Mouse (Mus musculus) small intestine, adult 2 months (tissue): ENCODE results near the gene Ulk4. TPM values are rescaled to one million over a fixed set of nuclear protein-coding genes. Genes with fewer than 3 reads are reported as not detected.

Source experiments
- H3K27ac ChIP-seq: fragments of 200-500 bp; 2 replicates; pipeline ENCODE4 v1.5.1; 2012; ENCODE audit warnings: low read depth, low read length, control low read depth, inconsistent platforms; ENCODE audit not compliant: insufficient read depth
- H3K27me3 ChIP-seq: fragments of 200-500 bp; 2 replicates; pipeline ENCODE4 v1.6.1; 2012; ENCODE audit warnings: mild to moderate bottlenecking, moderate library complexity, low read length, inconsistent platforms; ENCODE audit not compliant: control insufficient read depth, insufficient read depth
- H3K36me3 ChIP-seq: fragments of 200-500 bp; 2 replicates; pipeline ENCODE4 v1.6.1; 2012; ENCODE audit warnings: mild to moderate bottlenecking, low read length, control low read depth, inconsistent platforms; ENCODE audit not compliant: control insufficient read depth, insufficient read depth
- H3K4me1 ChIP-seq: fragments of 200-500 bp; 2 replicates; pipeline ENCODE4 v1.6.1; 2012; ENCODE audit warnings: low read length, inconsistent platforms, mixed read lengths; ENCODE audit not compliant: control insufficient read depth, insufficient read depth, insufficient read length
- H3K4me3 ChIP-seq: fragments of 200-500 bp; 2 replicates; pipeline ENCODE4 v1.5.1; 2012; ENCODE audit warnings: low read depth, mild to moderate bottlenecking, control low read depth, inconsistent platforms, low read length, moderate library complexity
- CTCF ChIP-seq: fragments of 200-500 bp; IDR thresholded peaks from 2 replicates; pipeline ENCODE4 v1.5.1; 2012; ENCODE audit warnings: low read depth, mild to moderate bottlenecking, control low read depth, inconsistent platforms, low read length, moderate library complexity, mixed read lengths; ENCODE audit not compliant: insufficient replicate concordance, insufficient read length; ENCODE audit errors: extremely low read depth
- POLR2A ChIP-seq: fragments of 200-500 bp; IDR thresholded peaks from 2 replicates; pipeline ENCODE4 v1.6.1; 2012; ENCODE audit warnings: low read depth, mild to moderate bottlenecking, control low read depth, inconsistent platforms, low read length, moderate library complexity
- WGBS: fragments of 180-500 bp; shearing (Covaris S2); methylation state at CpG from one replicate; pipeline ENCODE4 v1.1.7; 2018; 5-methylcytosine and 5-hydroxymethylcytosine counted together
- polyA plus RNA-seq: library from polyadenylated mRNA; depleted of rRNA; stranded (reverse); fragments of >200 nt; gene quantifications from 2 replicates; pipeline ENCODE4 v1.2.3, GENCODE M21; 2012

The Ulk4 gene
- polyA plus RNA-seq, 1 experiment, result 0.65 TPM

GRCm38 (mm10) chr9:120964224-120964623 is 312.8 kb downstream of the Ulk4 start:
- Histone ChIP-seq H3K27me3 (no peaks in the 10 kb centered on the region), H3K4me3 (no peak overlapping the region), H3K36me3 (peaks cover 55% of the 10 kb centered on the region), H3K4me1 (peaks cover 7% of the 10 kb centered on the region; the same call in 1 of the 2 replicates), H3K27ac (no peak overlapping the region)
- 78% methylated on average over 5 of the region's 5 CpGs for WGBS
- TF ChIP-seq CTCF (no peak), POLR2A (no peak)

- peaks cover 60% of the 10 kb centered on the region for H3K36me3 ChIP-seq
Observed at GRCm38 (mm10) chr9:120963720-120964119, 313.3 kb downstream of the Ulk4 start.

GRCm38 (mm10) chr9:120963104-120963503 is 313.9 kb downstream of the Ulk4 start:
- H3K4me1 ChIP-seq, result peaks cover 7% of the 10 kb centered on the region; the same call in 1 of the 2 replicates
- no peak overlapping the region for H3K27ac ChIP-seq
- H3K27me3 ChIP-seq, result no peaks in the 10 kb centered on the region
- TF ChIP-seq CTCF, result no peak
- no peak for TF ChIP-seq POLR2A
- no peak overlapping the region for H3K4me3 ChIP-seq
- WGBS, result 94% methylated on average over 4 of the region's 4 CpGs
- H3K36me3 ChIP-seq, result peaks cover 66% of the 10 kb centered on the region

More at GRCm38 (mm10) chr9:120963720-120964119, 313.3 kb downstream of the Ulk4 start:
- no peak overlapping the region for H3K4me3 ChIP-seq
- WGBS, result 82% methylated on average over 3 of the region's 3 CpGs
- no peaks in the 10 kb centered on the region for H3K27me3 ChIP-seq
- TF ChIP-seq CTCF, result no peak
- no peak for TF ChIP-seq POLR2A
- peaks cover 7% of the 10 kb centered on the region; the same call in 1 of the 2 replicates for H3K4me1 ChIP-seq
- no peak overlapping the region for H3K27ac ChIP-seq

- 56% methylated on average over 3 of the region's 3 CpGs for WGBS
- H3K27me3 ChIP-seq, result no peaks in the 10 kb centered on the region
- peaks cover 73% of the 10 kb centered on the region for H3K36me3 ChIP-seq
- H3K4me3 ChIP-seq, result no peak overlapping the region
- H3K27ac ChIP-seq, result no peak overlapping the region
- peaks cover 7% of the 10 kb centered on the region; the same call in 1 of the 2 replicates for H3K4me1 ChIP-seq
- TF ChIP-seq CTCF (no peak), POLR2A (no peak)
Observed at GRCm38 (mm10) chr9:120961969-120962700, 314.9 kb downstream of the Ulk4 start.

- Histone ChIP-seq H3K27me3 (no peaks in the 10 kb centered on the region), H3K4me1 (peaks cover 7% of the 10 kb centered on the region; the same call in 1 of the 2 replicates), H3K4me3 (no peak overlapping the region), H3K36me3 (peaks cover 76% of the 10 kb centered on the region), H3K27ac (no peak overlapping the region)
- WGBS, result 26% methylated on average over 3 of the region's 3 CpGs
- no peak for TF ChIP-seq CTCF
- TF ChIP-seq POLR2A, result no peak
Observed at GRCm38 (mm10) chr9:120961466-120961865, 315.5 kb downstream of the Ulk4 start.

- Histone ChIP-seq H3K36me3 (peaks cover 82% of the 10 kb centered on the region), H3K27me3 (no peaks in the 10 kb centered on the region), H3K4me3 (no peak overlapping the region), H3K4me1 (peaks cover 7% of the 10 kb centered on the region; the same call in 1 of the 2 replicates), H3K27ac (no peak overlapping the region)
- 57% methylated on average over 4 of the region's 4 CpGs for WGBS
- no peak for TF ChIP-seq POLR2A
- TF ChIP-seq CTCF, result no peak
Observed at GRCm38 (mm10) chr9:120960611-120961010, 316.4 kb downstream of the Ulk4 start.

GRCm38 (mm10) chr9:120959225-120959624 is 317.8 kb downstream of the Ulk4 start:
- Histone ChIP-seq H3K27me3 (no peaks in the 10 kb centered on the region), H3K36me3 (peaks cover 85% of the 10 kb centered on the region), H3K4me3 (no peak overlapping the region), H3K27ac (no peak overlapping the region), H3K4me1 (peaks cover 7% of the 10 kb centered on the region; the same call in 1 of the 2 replicates)
- WGBS, result 76% methylated on average over 4 of the region's 4 CpGs
- TF ChIP-seq CTCF (no peak), POLR2A (no peak)
